In genomic region chr9:66127193-66127546, GRCm38 (mm10) we compare ENCODE assay signal across 8 mouse cellular contexts. TPM values are rescaled to one million over a fixed set of nuclear protein-coding genes. Genes with fewer than 3 reads are reported as not detected.
DNase-seq lines count a peak whose midpoint lies in the region; ATAC-seq and TF ChIP-seq lines count a peak whose summit lies in the region.

No protein-coding gene starts in this region.

- DNase-seq in cerebellum, adult 2 months: peak in 1 of 2 experiments; percentile 22
- no peak for DNase-seq in cerebellum, postnatal 4 days (ENCODE audit: low spot score in 2 of 2)
- DNase-seq in testis, postnatal 10 days (ENCODE audit: low spot score): no peak
- DNase-seq in gastrocnemius, postnatal 25 days: no peak
- DNase-seq in right cerebral cortex, postnatal 14 days: no peak

- 35% methylated on average over 6 of the region's 6 CpGs for WGBS in cerebellum, adult 2 months
- 37% methylated on average over 6 of the region's 6 CpGs for WGBS in limb, embryonic 15.5 days
- 30% methylated on average over 6 of the region's 6 CpGs for WGBS in stomach, embryonic 16.5 days

- no peak for TF ChIP-seq CTCF in cerebellum, adult 2 months (IDR thresholded peaks at IDR 0.05; ENCODE audit: borderline replicate concordance, insufficient read depth, low read depth, low read length)
- TF ChIP-seq CTCF in testis, adult 2 months (IDR thresholded peaks at IDR 0.05; ENCODE audit: control insufficient read depth, insufficient read depth, insufficient replicate concordance, low read depth, low read length): no peak

- H3K9me3 ChIP-seq in limb, embryonic 15.5 days: no peaks in the 10 kb centered on the region
- no peaks in the 10 kb centered on the region for H3K9me3 ChIP-seq in stomach, embryonic 16.5 days (replicated peaks; ENCODE audit: control insufficient read depth, low read length)

- peak overlapping the region; percentile 75 for H3K4me3 ChIP-seq in cerebellum, adult 2 months (replicated peaks; ENCODE audit: insufficient read depth, low read depth, low read length)
- peak overlapping the region; percentile 99 for H3K4me3 ChIP-seq in testis, adult 2 months (ENCODE audit: control insufficient read depth, low read depth, low read length)
- peak overlapping the region; percentile 69 for H3K4me3 ChIP-seq in limb, embryonic 15.5 days
- peak overlapping the region; percentile 67 for H3K4me3 ChIP-seq in stomach, embryonic 16.5 days (replicated peaks; ENCODE audit: low read length)

- H3K4me2 ChIP-seq in limb, embryonic 15.5 days: peak overlapping the region; percentile 64
- peak overlapping the region; percentile 76 for H3K4me2 ChIP-seq in stomach, embryonic 16.5 days (ENCODE audit: low read depth, low read length)

- no peaks in the 10 kb centered on the region for H3K4me1 ChIP-seq in cerebellum, adult 2 months (ENCODE audit: control insufficient read depth, insufficient read depth, low read length)
- H3K4me1 ChIP-seq in testis, adult 2 months (ENCODE audit: control insufficient read depth, insufficient read depth, low read length): peaks cover 12% of the 10 kb centered on the region
- peaks cover 27% of the 10 kb centered on the region for H3K4me1 ChIP-seq in limb, embryonic 15.5 days
- H3K4me1 ChIP-seq in stomach, embryonic 16.5 days (ENCODE audit: control insufficient read depth, insufficient read depth, low read length): peaks cover 21% of the 10 kb centered on the region

- no peaks in the 10 kb centered on the region for H3K27me3 ChIP-seq in cerebellum, adult 2 months (ENCODE audit: control insufficient read depth, insufficient read depth, low read length)
- no peaks in the 10 kb centered on the region for H3K27me3 ChIP-seq in testis, adult 2 months (ENCODE audit: control insufficient read depth, insufficient read depth, low read length)
- no peaks in the 10 kb centered on the region for H3K27me3 ChIP-seq in limb, embryonic 15.5 days
- H3K27me3 ChIP-seq in stomach, embryonic 16.5 days (ENCODE audit: control insufficient read depth, insufficient read depth, low read length): no peaks in the 10 kb centered on the region

- no peak overlapping the region for H3K27ac ChIP-seq in cerebellum, adult 2 months (ENCODE audit: insufficient read depth, low read length)
- peak overlapping the region; percentile 85 for H3K27ac ChIP-seq in testis, adult 2 months (ENCODE audit: control insufficient read depth, insufficient read depth, low read depth, low read length)
- H3K27ac ChIP-seq in limb, embryonic 15.5 days: peak overlapping the region; percentile 85
- peak overlapping the region; percentile 83 for H3K27ac ChIP-seq in stomach, embryonic 16.5 days (ENCODE audit: low read length)

- H3K9ac ChIP-seq in limb, embryonic 15.5 days: peak overlapping the region; percentile 72
- H3K9ac ChIP-seq in stomach, embryonic 16.5 days (ENCODE audit: low read length): peak overlapping the region; percentile 77

- no peak for ATAC-seq in limb, embryonic 15.5 days (ENCODE audit: insufficient number of reproducible peaks, low FRiP score, low TSS enrichment, low read depth)
- no peak for ATAC-seq in stomach, embryonic 16.5 days (ENCODE audit: insufficient read depth, low FRiP score)

- H3K36me3 ChIP-seq in testis, adult 2 months (ENCODE audit: control insufficient read depth, insufficient read depth, low read length): no peaks in the 10 kb centered on the region
- peaks cover 10% of the 10 kb centered on the region; the same call in 1 of the 2 replicates for H3K36me3 ChIP-seq in limb, embryonic 15.5 days
- H3K36me3 ChIP-seq in stomach, embryonic 16.5 days (ENCODE audit: control insufficient read depth, insufficient read depth, low read length): peaks cover 2% of the 10 kb centered on the region

- TF ChIP-seq POLR2A in cerebellum, adult 2 months (IDR thresholded peaks at IDR 0.05; ENCODE audit: borderline replicate concordance, insufficient read depth, low read length): no peak
- TF ChIP-seq POLR2A in testis, adult 2 months (IDR thresholded peaks at IDR 0.05; ENCODE audit: control insufficient read depth, low read depth, low read length): no peak

RNA-seq across cellular contexts. Expression of gene Ciao2a, which starts 0.8 kb away (rescaled TPM):
- 24.3 and 25.9 TPM in 2 replicates for polyA plus RNA-seq in cerebellum, adult 2 months (2012; rRNA removed)
- polyA plus RNA-seq in testis, adult 2 months (2012; rRNA removed): 15.1 and 18.2 TPM in 2 replicates
- polyA plus RNA-seq in limb, embryonic 15.5 days (2015; fragmentation: Nextera tagmentation; extraction: Ambion mirVana): 133 and 134 TPM in 2 replicates
- polyA plus RNA-seq in stomach, embryonic 16.5 days (2015; fragmentation: Nextera tagmentation; extraction: Ambion mirVana): 144 and 158 TPM in 2 replicates
- 10 to 100 TPM; 42.1 to 47.7 TPM for total RNA-seq in gastrocnemius, postnatal 25 days (2021)

RNA-seq across cellular contexts. Expression of gene Snx1, which starts 0.8 kb away (rescaled TPM):
- polyA plus RNA-seq in cerebellum, adult 2 months (2012; rRNA removed): 111 and 121 TPM in 2 replicates
- polyA plus RNA-seq in testis, adult 2 months (2012; rRNA removed): 98.1 and 102 TPM in 2 replicates
- 115 and 128 TPM in 2 replicates for polyA plus RNA-seq in limb, embryonic 15.5 days (2015; fragmentation: Nextera tagmentation; extraction: Ambion mirVana)
- 121 and 122 TPM in 2 replicates for polyA plus RNA-seq in stomach, embryonic 16.5 days (2015; fragmentation: Nextera tagmentation; extraction: Ambion mirVana)
- total RNA-seq in gastrocnemius, postnatal 25 days (2021): 10 to 100 TPM; 14.0 to 16.7 TPM

RNA-seq across cellular contexts. Expression of gene Dapk2, which starts 30.9 kb away (rescaled TPM):
- polyA plus RNA-seq in cerebellum, adult 2 months (2012; rRNA removed): 3.6 and 3.8 TPM in 2 replicates
- polyA plus RNA-seq in testis, adult 2 months (2012; rRNA removed): 0.67 and 0.70 TPM in 2 replicates
- 4.6 and 6.5 TPM in 2 replicates for polyA plus RNA-seq in limb, embryonic 15.5 days (2015; fragmentation: Nextera tagmentation; extraction: Ambion mirVana)
- 7.6 and 10.2 TPM in 2 replicates for polyA plus RNA-seq in stomach, embryonic 16.5 days (2015; fragmentation: Nextera tagmentation; extraction: Ambion mirVana)
- total RNA-seq in gastrocnemius, postnatal 25 days (2021): 10 to 100 TPM; 25.7 to 27.9 TPM

RNA-seq across cellular contexts. Expression of gene Snx22, which starts 57.7 kb away (rescaled TPM):
- polyA plus RNA-seq in cerebellum, adult 2 months (2012; rRNA removed): 8.8 and 9.7 TPM in 2 replicates
- 0.10 and 0.22 TPM in 2 replicates for polyA plus RNA-seq in testis, adult 2 months (2012; rRNA removed)
- polyA plus RNA-seq in limb, embryonic 15.5 days (2015; fragmentation: Nextera tagmentation; extraction: Ambion mirVana): 2.7 and 4.5 TPM in 2 replicates
- 3.1 and 4.3 TPM in 2 replicates for polyA plus RNA-seq in stomach, embryonic 16.5 days (2015; fragmentation: Nextera tagmentation; extraction: Ambion mirVana)
- under 1 TPM; 0.18 to 0.21 TPM for total RNA-seq in gastrocnemius, postnatal 25 days (2021)
